22 mouse cellular contexts compared by ENCODE assay signal in genomic region chr2:34150560-34150959, GRCm38 (mm10).
"Had no signal": no experiment of that assay in that cellular context is flagged by ENCODE, and none has a peak within 500 bp of the region (broad histone marks: within the 10 kb centered on the region; RNA-seq: fewer than 3 reads in every experiment).

No protein-coding gene starts in this region.

- H3K4me2 ChIP-seq: kidney, embryonic 15.5 days; limb, embryonic 13.5 days; liver, embryonic 12.5 days; liver, embryonic 15.5 days; midbrain, embryonic 11.5 days; neural tube, embryonic 12.5 days; neural tube, embryonic 15.5 days; stomach, embryonic 15.5 days had no signal

- H3K9ac ChIP-seq: kidney, embryonic 15.5 days; limb, embryonic 13.5 days; liver, embryonic 12.5 days; liver, embryonic 15.5 days; neural tube, embryonic 12.5 days; neural tube, embryonic 15.5 days; stomach, embryonic 15.5 days had no signal

- DNase-seq: kidney, adult 11 months; kidney, adult 8-10 months; kidney, postnatal 14 days; kidney, postnatal 4 days; liver; lung, adult 2 months; lung, postnatal 36 days; midbrain, embryonic 14.5 days; right cerebral cortex, adult 18-20 months; right cerebral cortex, postnatal 25 days; spleen, adult 18-20 months; thymus, postnatal 25 days had no signal

- H3K27me3 ChIP-seq: kidney, embryonic 15.5 days; liver, embryonic 12.5 days; liver, embryonic 15.5 days; neural tube, embryonic 12.5 days; neural tube, embryonic 15.5 days; stomach, embryonic 15.5 days had no signal

- H3K4me1 ChIP-seq: liver, embryonic 12.5 days; megakaryocyte, embryonic 14.5 days; stomach, embryonic 15.5 days had no signal

- H3K36me3 ChIP-seq: kidney, embryonic 15.5 days; limb, embryonic 10.5 days; limb, embryonic 13.5 days; liver, embryonic 12.5 days; liver, embryonic 15.5 days; neural tube, embryonic 12.5 days; neural tube, embryonic 15.5 days; stomach, embryonic 15.5 days had no signal

- H3K27ac ChIP-seq: kidney, embryonic 15.5 days; limb, embryonic 10.5 days; limb, embryonic 13.5 days; liver, embryonic 12.5 days; liver, embryonic 15.5 days; neural tube, embryonic 12.5 days; neural tube, embryonic 15.5 days; stomach, embryonic 15.5 days had no signal

- H3K9me3 ChIP-seq: kidney, embryonic 15.5 days; limb, embryonic 10.5 days; limb, embryonic 13.5 days; liver, embryonic 12.5 days; liver, embryonic 15.5 days; neural tube, embryonic 12.5 days; neural tube, embryonic 15.5 days; stomach, embryonic 15.5 days had no signal

- H3K4me3 ChIP-seq: kidney, embryonic 15.5 days; limb, embryonic 10.5 days; limb, embryonic 13.5 days; liver, embryonic 12.5 days; liver, embryonic 15.5 days; megakaryocyte, embryonic 14.5 days; neural tube, embryonic 12.5 days; neural tube, embryonic 15.5 days; stomach, embryonic 15.5 days had no signal

- ATAC-seq: liver, embryonic 12.5 days had no signal
